Mouse (Mus musculus) heart, adult 2 months (tissue): ENCODE results near the gene Gpr35. TPM values are rescaled to one million over a fixed set of nuclear protein-coding genes. Genes with fewer than 3 reads are reported as not detected.

Experiments used
- DNase-seq, 2 experiments: peaks; one replicate each; pipeline ENCODE4 v3.0.0; 2021
- H3K27ac ChIP-seq: fragments of 200-600 bp; 2 replicates; pipeline ENCODE4 v1.8.1; 2022
- H3K27me3 ChIP-seq: fragments of 200-500 bp; 2 replicates; pipeline ENCODE4 v1.6.1; 2012; ENCODE audit warnings: mild to moderate bottlenecking, low read length, inconsistent platforms, mixed read lengths; ENCODE audit not compliant: control insufficient read depth, insufficient read depth
- H3K36me3 ChIP-seq: fragments of 200-500 bp; 2 replicates; pipeline ENCODE4 v1.6.1; 2012; ENCODE audit warnings: low read length, inconsistent platforms; ENCODE audit not compliant: control insufficient read depth, insufficient read depth
- H3K4me1 ChIP-seq: fragments of 200-500 bp; 2 replicates; pipeline ENCODE4 v1.6.1; 2011; ENCODE audit warnings: low read length; ENCODE audit not compliant: control insufficient read depth, insufficient read depth
- H3K4me3 ChIP-seq: fragments of 200-600 bp; 2 replicates; pipeline ENCODE4 v1.8.1; 2022
- H3K79me2 ChIP-seq: fragments of 200-500 bp; replicated peaks from 2 replicates; pipeline ENCODE4 v1.6.1; 2012; ENCODE audit warnings: mild to moderate bottlenecking, inconsistent platforms, low read length, moderate library complexity, mixed read lengths; ENCODE audit not compliant: control insufficient read depth, insufficient read depth
- H3K9ac ChIP-seq: fragments of 200-500 bp; 2 replicates; pipeline ENCODE4 v1.6.1; 2012; ENCODE audit warnings: low read depth, mild to moderate bottlenecking, control low read depth, inconsistent platforms, low read length, mixed read lengths
- CTCF ChIP-seq: fragments of 200-600 bp; IDR thresholded peaks from 2 replicates; pipeline ENCODE4 v1.8.1; 2022; ENCODE audit warnings: antibody characterized with exemption, mild to moderate bottlenecking, moderate library complexity
- EP300 ChIP-seq: fragments of 200-500 bp; IDR thresholded peaks from 2 replicates; pipeline ENCODE4 v1.6.1; 2011; ENCODE audit warnings: low read depth, low read length, control low read depth; ENCODE audit not compliant: insufficient read depth
- POLR2A ChIP-seq: fragments of 200-500 bp; IDR thresholded peaks from 2 replicates; pipeline ENCODE4 v1.6.1; 2011; ENCODE audit warnings: mild to moderate bottlenecking, low read depth, low read length, control low read depth; ENCODE audit not compliant: insufficient read depth
- WGBS: fragments of 180-500 bp; shearing (Covaris S2); methylation state at CpG from one replicate; pipeline ENCODE4 v1.1.7; 2018; 5-methylcytosine and 5-hydroxymethylcytosine counted together
- intact Hi-C: fragments of 180-260 bp; cut with DNase I; formaldehyde crosslinking; loops from one replicate; pipeline ENCODE4 v1.15.1; 2025
- polyA plus RNA-seq: library from polyadenylated mRNA; depleted of rRNA; stranded (reverse); fragments of >200 nt; gene quantifications from 2 replicates; pipeline ENCODE4 v1.2.3, GENCODE M21; 2012
- total RNA-seq, 2 experiments: library from RNA; stranded (reverse); gene quantifications; 2 replicates each; pipeline ENCODE4 v1.2.3; 2021

Gene Gpr35
- total and polyA plus RNA-seq, 3 experiments, result 0.50 to 1.2 (median 1.0) TPM

- no peak overlapping the region for H3K4me3 ChIP-seq
- H3K27ac ChIP-seq, result no peak overlapping the region
- WGBS, result 70% methylated on average over 12 of the region's 12 CpGs
- H3K79me2 ChIP-seq, result no peaks in the 10 kb centered on the region
- TF ChIP-seq CTCF, result no peak
- no peak for TF ChIP-seq POLR2A
- TF ChIP-seq EP300, result no peak
- no peak for DNase-seq
- H3K27me3 ChIP-seq, result no peaks in the 10 kb centered on the region
- H3K4me1 ChIP-seq, result no peaks in the 10 kb centered on the region; the same call in 1 of the 2 replicates
- intact Hi-C loops, result no loop called here
- H3K36me3 ChIP-seq, result no peaks in the 10 kb centered on the region
- H3K9ac ChIP-seq, result no peak overlapping the region
Measured at GRCm38 (mm10) chr1:92919775-92920174, 30.9 kb upstream of the Gpr35 start.

GRCm38 (mm10) chr1:92920474-92921200 is 30.0 kb upstream of the Gpr35 start:
- no peak for DNase-seq
- TF ChIP-seq EP300 (no peak), POLR2A (no peak), CTCF (no peak)
- intact Hi-C loops, result no loop called here
- Histone ChIP-seq H3K4me3 (no peak overlapping the region), H3K4me1 (no peaks in the 10 kb centered on the region; the same call in 1 of the 2 replicates), H3K27me3 (no peaks in the 10 kb centered on the region), H3K27ac (no peak overlapping the region), H3K9ac (no peak overlapping the region), H3K36me3 (no peaks in the 10 kb centered on the region), H3K79me2 (no peaks in the 10 kb centered on the region)
- 69% methylated on average over 7 of the region's 7 CpGs for WGBS

GRCm38 (mm10) chr1:92921496-92921895 is 29.2 kb upstream of the Gpr35 start:
- no peak for DNase-seq

GRCm38 (mm10) chr1:92930171-92930706 is 20.4 kb upstream of the Gpr35 start:
- TF ChIP-seq EP300 (no peak), CTCF (no peak), POLR2A (no peak)
- H3K79me2 ChIP-seq, result no peaks in the 10 kb centered on the region
- intact Hi-C loops, result loop anchor here (10.0 kb wide), 2 partner anchors 415 to 545 kb away; partner anchors contain the start of genes Hdlbp, Pask and Ppp1r7

More at GRCm38 (mm10) chr1:92921496-92921895, 29.2 kb upstream of the Gpr35 start:
- Histone ChIP-seq H3K9ac (no peak overlapping the region), H3K36me3 (no peaks in the 10 kb centered on the region), H3K4me3 (no peak overlapping the region), H3K27ac (no peak overlapping the region; the same call in 1 of the 2 replicates), H3K27me3 (no peaks in the 10 kb centered on the region), H3K79me2 (no peaks in the 10 kb centered on the region), H3K4me1 (no peaks in the 10 kb centered on the region; the same call in 1 of the 2 replicates)
- WGBS, result 43% methylated on average over 4 of the region's 4 CpGs
- TF ChIP-seq POLR2A (no peak), EP300 (no peak), CTCF (no peak)
- intact Hi-C loops, result no loop called here

GRCm38 (mm10) chr1:92933611-92934010 is 17.1 kb upstream of the Gpr35 start:
- WGBS, result 78% methylated on average over 4 of the region's 4 CpGs
- H3K27me3 ChIP-seq, result no peaks in the 10 kb centered on the region
- no peaks in the 10 kb centered on the region for H3K79me2 ChIP-seq
- no peaks in the 10 kb centered on the region for H3K36me3 ChIP-seq
- H3K27ac ChIP-seq, result peak overlapping the region; percentile 92
- no peak for TF ChIP-seq EP300
- TF ChIP-seq CTCF, result no peak
- no peak for TF ChIP-seq POLR2A
- peaks cover 4% of the 10 kb centered on the region for H3K4me1 ChIP-seq
- peak overlapping the region; percentile 68 for H3K4me3 ChIP-seq
- no peak for DNase-seq
- intact Hi-C loops, result loop anchor here (1.0 to 10.0 kb wide), 3 partner anchors 26 to 541 kb away; partner anchors contain the start of genes Hdlbp, Pask and Ppp1r7
- peak overlapping the region; percentile 52 for H3K9ac ChIP-seq

More at GRCm38 (mm10) chr1:92930171-92930706, 20.4 kb upstream of the Gpr35 start:
- Histone ChIP-seq H3K27me3 (no peaks in the 10 kb centered on the region), H3K4me1 (peaks cover 2% of the 10 kb centered on the region), H3K27ac (no peak overlapping the region), H3K9ac (no peak overlapping the region), H3K36me3 (no peaks in the 10 kb centered on the region), H3K4me3 (no peak overlapping the region)
- DNase-seq, result no peak
- WGBS, result 8% methylated on average over 1 of the region's 1 CpGs
